Mouse (Mus musculus) cerebellum, postnatal 36 days (tissue): ENCODE measurements around the gene Mcrip1.
"Not testable (repeated sequence)": the region's sequence is repeated elsewhere in the genome, so short reads cannot be mapped to it uniquely, and the experiment has no call there.

Experiments
- DNase-seq, 2 experiments: peaks; one replicate each; pipeline ENCODE4 v3.0.0; 2021 to 2022; ENCODE audit warnings: mixed read lengths in 2 of 2

The Mcrip1 gene

GRCm38 (mm10) chr11:120575046-120575445 lies 25.5 kb upstream of the Mcrip1 start:
- DNase-seq: no peak

DNA sequence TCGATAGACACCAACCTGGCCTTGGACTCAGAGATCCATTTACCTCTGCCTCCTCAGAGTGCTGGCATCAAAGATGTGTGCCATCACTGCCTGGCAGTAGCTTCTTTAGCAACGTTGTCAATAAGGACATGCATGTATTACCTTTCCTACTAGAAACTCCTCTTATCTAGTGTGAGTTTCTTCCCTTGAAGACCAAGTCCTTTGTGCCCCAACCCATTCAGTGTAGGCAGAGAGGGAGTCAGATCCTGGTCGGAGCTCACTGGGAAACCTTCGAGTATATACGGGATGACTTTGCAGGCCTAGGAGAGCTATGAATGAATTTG lies 24.7 kb upstream of the Mcrip1 start:
- DNase-seq: no peak

GRCm38 (mm10) chr11:120573585-120574277 lies 24.2 kb upstream of the Mcrip1 start:
- no peak for DNase-seq

DNA sequence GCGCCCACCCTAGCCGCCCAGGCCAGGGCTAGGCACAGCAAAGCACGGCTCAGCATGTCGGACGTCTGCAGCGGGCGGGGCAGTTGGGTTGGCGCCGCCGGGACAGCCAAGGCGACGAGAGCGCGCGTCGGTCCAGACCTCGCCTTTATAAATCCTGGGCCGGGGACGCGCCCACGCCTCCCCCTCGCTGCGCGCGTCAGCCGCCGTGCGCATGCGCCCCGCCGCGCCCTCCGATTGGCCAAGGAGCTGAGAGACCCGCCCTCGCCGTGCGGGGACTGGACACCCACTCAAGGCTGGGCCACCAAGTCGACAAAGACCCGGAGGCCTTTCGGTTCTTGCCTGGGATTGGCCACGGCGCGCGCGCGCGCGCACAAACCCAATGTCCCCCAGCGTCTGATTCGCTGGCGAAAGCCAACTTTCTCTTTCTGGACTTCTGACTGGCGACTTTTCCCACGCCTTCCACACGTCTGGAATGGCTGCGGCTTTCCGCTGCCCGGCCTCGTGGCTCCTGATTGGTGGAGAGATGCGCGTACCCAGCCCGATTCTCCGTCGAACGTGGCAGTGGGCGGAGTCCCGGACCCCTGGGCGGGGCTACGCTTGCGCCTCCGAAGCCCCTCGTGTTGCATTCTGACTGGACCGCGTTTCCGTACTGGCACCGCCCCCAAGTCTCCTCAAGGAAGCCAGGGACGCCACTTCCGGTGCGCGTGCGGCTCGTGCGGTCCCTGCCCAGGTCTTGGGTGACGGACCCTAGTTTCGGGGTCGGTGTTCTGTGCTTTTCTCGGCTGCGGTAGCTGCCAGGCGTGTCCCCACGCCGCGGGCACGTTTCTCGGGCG lies 23.4 kb upstream of the Mcrip1 start, which contains the start of gene P4hb:
P4hb (minus strand) TSS at position 502 of the 833 bp plus-strand sequence.
- DNase-seq: peak; percentile 99 to 100

DNA sequence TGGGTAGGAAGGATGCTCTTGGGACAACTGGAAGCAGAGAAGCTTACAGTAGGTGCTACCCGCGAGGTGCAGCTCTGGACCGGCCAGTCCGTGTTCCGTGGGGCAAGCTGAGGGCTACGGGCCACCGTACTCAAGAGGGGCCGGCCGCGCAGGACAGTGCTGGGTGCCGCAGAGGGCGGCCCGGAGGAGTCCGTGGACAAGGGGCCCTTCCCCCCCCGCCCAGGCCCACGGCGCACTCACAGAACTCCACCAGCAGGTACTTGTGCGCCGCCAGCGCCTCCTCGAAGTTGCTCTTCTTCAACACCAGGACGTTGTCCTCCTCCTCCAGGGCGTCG lies 22.9 kb upstream of the Mcrip1 start:
- DNase-seq: no peak

DNA sequence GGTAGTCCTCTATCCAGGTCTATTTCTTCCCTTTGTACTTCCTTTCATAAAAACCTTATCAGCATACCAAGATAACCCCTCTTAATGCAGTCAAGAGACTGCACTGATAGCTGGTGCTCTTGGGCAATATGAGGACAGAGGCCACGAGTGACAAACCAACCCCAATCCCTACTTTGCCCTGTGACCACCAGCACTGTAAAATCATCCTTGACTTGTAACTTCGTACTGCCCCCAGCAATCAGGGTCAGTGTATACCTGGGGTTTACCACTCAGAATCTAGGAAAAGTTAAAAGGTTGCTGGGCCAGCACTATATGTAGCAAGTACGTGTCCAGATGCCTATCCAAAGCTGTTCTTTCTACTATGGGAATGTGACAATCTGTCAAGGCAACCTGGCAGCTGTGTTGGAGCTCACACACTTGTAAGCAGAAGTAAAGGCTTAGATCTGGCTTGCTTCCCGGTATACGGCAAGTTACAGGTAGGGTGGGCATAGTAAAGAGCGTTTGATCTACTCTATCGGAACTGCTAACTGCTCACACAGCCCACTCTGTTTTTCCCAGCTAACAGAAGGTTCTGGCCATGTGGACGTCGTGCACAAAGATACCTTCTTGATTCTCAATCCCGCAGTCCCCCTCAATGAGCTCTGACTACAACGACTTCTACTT lies 22.4 kb upstream of the Mcrip1 start:
- no peak for DNase-seq

DNA sequence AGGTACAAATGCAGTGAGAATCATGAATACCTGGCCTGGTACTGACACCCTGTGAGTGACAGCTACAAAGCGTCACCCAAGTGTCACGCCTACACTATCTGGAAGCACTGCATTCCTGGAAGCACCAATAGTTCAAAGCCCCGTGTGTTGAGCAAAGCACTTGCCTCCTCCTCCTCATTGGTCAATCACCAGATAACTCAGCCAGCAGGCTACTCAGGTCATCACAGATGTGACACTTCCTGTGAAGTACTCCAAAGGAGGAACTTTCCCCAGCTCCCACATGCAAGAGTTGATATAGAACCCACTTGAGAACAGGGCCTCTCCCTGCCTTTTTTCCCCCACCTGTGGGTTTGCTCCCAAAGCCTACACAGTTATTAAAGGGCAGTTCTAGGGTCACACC lies 21.6 kb upstream of the Mcrip1 start:
- no peak for DNase-seq

DNA sequence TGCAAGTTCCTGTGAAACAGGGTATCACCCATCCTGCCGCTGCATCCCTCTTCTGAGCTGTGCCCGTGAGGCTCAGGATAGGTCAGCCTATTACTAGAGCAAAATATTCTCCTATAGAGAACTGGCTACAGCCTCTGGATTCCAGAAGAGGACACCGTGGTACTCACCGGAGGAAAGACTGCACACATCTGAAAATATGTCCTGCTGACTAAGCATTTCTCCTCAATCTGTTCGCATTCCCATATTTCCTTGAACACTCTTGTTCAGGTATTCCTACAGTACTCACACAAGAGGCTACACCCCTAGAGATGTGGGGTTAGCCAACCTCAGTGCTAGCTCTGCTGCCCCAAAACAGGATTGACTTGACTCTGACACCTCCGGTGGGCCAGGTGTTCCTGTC lies 18.8 kb upstream of the Mcrip1 start:
- no peak for DNase-seq

GRCm38 (mm10) chr11:120565114-120565513 lies 15.6 kb upstream of the Mcrip1 start:
- DNase-seq: no peak

DNA sequence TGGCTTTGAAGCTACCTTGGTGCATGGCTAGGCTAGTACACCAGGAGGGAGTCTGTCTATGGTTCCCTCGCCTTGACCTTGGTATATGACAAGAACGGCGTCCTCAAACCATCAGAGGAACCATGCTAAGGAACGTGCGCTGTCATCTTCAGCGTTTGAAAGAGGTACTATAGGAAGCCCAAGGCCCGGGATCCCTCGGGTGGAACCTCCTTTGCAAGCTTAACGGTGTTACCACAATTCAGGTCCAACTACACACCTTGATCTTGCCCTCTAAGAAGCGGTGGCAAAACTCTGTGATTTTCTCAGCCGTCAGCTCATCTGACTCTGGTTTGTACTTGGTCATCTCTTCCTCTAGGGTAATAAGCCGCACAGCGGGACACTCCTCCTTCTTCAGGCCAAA lies 13.4 kb upstream of the Mcrip1 start:
- DNase-seq: no peak

DNA sequence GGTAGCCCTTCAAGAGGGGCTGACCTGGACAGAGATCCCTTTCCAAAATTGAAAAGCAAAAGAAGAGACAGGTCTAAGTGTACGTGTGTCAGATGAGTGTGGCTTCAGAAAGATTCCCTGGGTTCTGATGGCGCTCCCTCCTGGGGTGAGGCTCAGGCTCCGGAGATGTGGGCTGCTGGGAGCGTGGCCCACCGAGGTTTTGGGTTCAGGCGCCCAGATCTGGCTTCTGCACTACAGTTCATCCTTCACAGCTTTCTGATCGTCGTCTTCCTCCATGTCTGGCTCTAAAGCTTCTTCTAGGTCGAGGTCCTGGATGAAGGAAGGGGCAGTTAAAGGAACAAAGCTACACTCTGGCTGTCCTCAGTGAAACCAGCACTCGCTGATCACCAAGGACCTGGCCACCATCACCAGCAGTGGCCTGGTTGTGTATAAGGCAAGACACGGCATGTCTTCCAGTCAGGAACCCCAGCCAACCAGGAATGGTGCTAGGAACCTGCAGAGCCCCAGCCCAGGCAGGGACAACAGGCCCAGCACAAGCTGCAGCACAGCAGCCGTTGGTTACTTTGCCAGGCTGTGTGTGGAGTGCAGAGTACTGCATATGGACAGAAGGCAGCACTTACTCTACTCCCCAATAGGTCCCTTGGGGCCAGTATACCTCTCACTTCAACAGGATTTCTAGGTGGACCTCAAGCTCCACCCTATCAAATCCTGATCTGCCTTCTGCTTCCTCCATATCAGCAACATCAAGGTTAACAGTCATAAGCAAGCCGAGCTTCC lies 11.6 kb upstream of the Mcrip1 start:
- no peak for DNase-seq

- not testable (repeated sequence) for DNase-seq
These were observed 9.3 kb upstream of the Mcrip1 start for GRCm38 (mm10) chr11:120558843-120559242.

- no peak for DNase-seq
These were observed 5.7 kb upstream of the Mcrip1 start for GRCm38 (mm10) chr11:120555260-120555659.

GRCm38 (mm10) chr11:120554834-120555233 lies 5.3 kb upstream of the Mcrip1 start:
- DNase-seq: no peak

DNA sequence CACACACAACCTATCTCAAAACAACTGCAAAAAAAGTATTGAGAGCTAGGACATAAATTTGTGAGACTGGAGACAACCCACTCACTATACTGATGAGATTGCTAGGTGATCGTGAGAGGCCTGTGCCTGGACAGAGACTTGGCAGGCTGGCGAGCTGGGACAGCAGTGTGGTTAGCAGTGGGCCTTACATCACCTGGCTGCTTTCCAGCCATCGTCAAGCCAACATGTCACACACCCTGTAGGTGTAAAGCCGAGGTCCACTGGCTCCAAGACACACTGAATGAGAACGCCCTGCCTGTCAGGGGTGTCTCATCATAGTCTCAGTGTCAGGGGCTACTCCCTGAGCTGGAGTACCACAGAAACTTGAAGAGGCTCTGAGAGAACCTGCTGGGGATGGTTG lies 3.2 kb upstream of the Mcrip1 start:
- no peak for DNase-seq

DNA sequence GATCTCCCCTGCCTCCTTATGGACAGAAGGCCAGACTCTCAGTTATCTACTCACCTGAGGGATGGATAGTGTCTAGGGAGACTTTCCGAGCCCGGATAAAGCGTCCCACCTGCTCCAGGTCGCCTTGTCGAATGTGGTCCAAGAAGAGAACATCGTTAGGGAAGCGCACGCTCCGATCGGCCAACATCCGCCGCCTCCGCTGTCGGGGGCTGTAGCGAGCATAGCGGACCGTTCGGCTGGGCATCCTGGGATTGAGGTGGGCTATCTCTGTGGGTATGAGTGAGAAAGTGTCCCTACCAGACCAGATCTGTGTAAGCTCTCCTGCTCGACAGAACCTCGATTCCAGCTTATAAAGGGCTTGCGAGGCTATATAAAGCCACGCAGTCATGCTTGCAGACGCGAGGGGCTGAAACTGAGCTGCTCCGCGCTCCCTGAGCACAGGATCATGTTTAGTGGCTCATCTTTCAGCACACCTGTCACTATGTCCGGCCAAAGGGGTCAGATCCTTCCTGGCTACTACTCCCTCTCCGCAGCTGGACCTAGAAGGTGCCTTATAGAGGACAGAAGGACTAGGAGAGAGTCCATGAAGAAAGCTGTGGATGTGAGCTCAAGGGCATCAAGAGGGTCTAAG lies 1.4 kb upstream of the Mcrip1 start, which contains the start of gene Ppp1r27:
Ppp1r27 (minus strand) TSS at position 323 of the 631 bp plus-strand sequence.
- no peak for DNase-seq

DNA sequence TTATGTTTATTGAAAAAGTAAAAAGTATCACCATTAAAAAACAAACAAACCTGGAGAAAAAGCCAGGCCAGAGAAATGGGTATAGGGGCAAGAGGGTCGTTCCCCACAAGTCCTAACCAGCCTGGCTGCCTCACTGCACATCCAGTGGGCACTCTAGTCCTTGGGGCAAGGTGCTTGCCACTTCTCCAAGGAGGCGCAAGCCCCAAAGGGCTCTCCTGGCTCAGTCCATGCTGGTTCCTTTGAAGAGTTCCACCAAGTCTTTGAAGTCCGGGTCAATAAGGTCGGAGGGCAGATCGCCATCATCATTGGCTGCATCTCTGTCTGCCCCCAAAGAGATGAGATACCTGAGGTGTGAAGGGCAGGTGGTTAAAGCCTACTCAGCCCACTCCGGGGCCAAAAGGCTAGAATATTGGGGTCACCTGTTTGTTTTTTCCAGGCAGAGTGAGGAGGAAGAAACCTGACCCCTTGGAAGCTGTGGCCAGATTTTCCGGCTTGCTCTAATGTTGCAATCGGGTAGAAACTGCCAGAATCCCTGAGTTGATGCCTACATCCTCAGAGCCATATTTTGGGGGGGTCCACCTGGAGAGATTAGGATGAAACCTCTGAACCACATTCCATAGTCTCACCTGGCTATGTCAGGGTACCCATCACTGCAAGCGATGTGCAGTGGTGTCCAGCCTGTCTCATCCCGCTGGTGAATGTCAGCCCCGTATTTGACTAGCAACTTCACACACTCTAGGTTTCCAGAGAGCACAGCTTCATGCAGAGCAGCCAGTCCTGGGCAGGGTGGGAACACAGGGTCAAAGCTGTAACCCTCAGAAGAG lies 671 bp upstream of the Mcrip1 start:
- no peak for DNase-seq

GRCm38 (mm10) chr11:120548786-120549167 lies 750 bp downstream of the Mcrip1 start:
- no peak for DNase-seq

- DNase-seq: no peak
These were observed 1.3 kb downstream of the Mcrip1 start for GRCm38 (mm10) chr11:120548214-120548613.

GRCm38 (mm10) chr11:120547469-120547868 lies 2.1 kb downstream of the Mcrip1 start:
- no peak for DNase-seq

- DNase-seq: no peak
These were observed 3.6 kb downstream of the Mcrip1 start for GRCm38 (mm10) chr11:120545964-120546363.

DNA sequence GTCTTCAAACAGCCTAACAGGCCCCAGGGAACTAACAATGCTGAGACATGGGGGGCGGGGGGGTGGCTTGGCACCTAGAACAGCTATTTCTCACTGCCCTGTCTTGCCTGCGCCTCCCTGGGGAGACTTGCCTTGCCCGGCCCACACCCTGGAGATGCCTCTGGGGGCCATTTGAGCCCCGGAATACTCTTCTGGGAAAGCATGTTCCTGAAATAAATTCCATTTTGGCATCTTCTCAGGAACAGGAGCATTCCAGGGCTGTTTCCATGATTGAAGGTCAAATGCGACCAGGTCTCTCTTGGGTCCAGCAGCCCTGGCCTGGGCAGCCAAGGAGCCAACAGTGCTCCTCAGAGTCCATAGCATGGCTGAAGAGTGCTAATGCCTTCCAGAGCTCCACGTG lies 7.2 kb downstream of the Mcrip1 start:
- no peak for DNase-seq
